Mouse (Mus musculus): ENCODE data around the gene Zfp28.
"Not testable (repeated sequence)": the region's sequence is repeated elsewhere in the genome, so short reads cannot be mapped to it uniquely, and the experiment has no call there.

The Zfp28 gene

GRCm38 (mm10) chr7:6383044-6383455 lies at the start of gene Zfp28:
Gene Zfp28 (plus strand): TSS chr7:6383295.
- DNase-seq: peak; percentile 88

GRCm38 (mm10) chr7:6339865-6340264 lies 43.2 kb upstream of the Zfp28 start:
- DNase-seq: no peak

- peak; percentile 68 for DNase-seq
Observed at GRCm38 (mm10) chr7:6343501-6344071, 39.5 kb upstream of the Zfp28 start, which contains the start of gene Gm3854. Gene Gm3854 (plus strand): TSS chr7:6343759.

GRCm38 (mm10) chr7:6344124-6344523 lies 39.0 kb upstream of the Zfp28 start:
- DNase-seq: no peak

- no peak for DNase-seq
Observed at GRCm38 (mm10) chr7:6358121-6358520, 25.0 kb upstream of the Zfp28 start.

- DNase-seq: no peak
Observed at GRCm38 (mm10) chr7:6358937-6359590, 24.0 kb upstream of the Zfp28 start.

GRCm38 (mm10) chr7:6360477-6361060 lies 22.5 kb upstream of the Zfp28 start:
- no peak for DNase-seq

- DNase-seq: no peak
Observed at GRCm38 (mm10) chr7:6361756-6362155, 21.3 kb upstream of the Zfp28 start.

- DNase-seq: peak; percentile 96
Observed at GRCm38 (mm10) chr7:6362268-6363046, 20.6 kb upstream of the Zfp28 start.

- peak; percentile 81 for DNase-seq
Observed at GRCm38 (mm10) chr7:6363047-6363488, 20.0 kb upstream of the Zfp28 start, which contains the start of gene Zfp78. Gene Zfp78 (plus strand): TSS chr7:6363280.

- DNase-seq: no peak
Observed at GRCm38 (mm10) chr7:6364761-6365160, 18.3 kb upstream of the Zfp28 start.

- DNase-seq: no peak
Observed at GRCm38 (mm10) chr7:6367185-6367584, 15.9 kb upstream of the Zfp28 start.

- DNase-seq: not testable (repeated sequence)
Observed at GRCm38 (mm10) chr7:6368146-6368545, 14.9 kb upstream of the Zfp28 start.

GRCm38 (mm10) chr7:6369460-6369859 lies 13.6 kb upstream of the Zfp28 start:
- no peak for DNase-seq

- DNase-seq: no peak
Observed at GRCm38 (mm10) chr7:6372993-6373392, 10.1 kb upstream of the Zfp28 start.

- DNase-seq: peak; percentile 24
Observed at GRCm38 (mm10) chr7:6378441-6378840, 4.7 kb upstream of the Zfp28 start.

- DNase-seq: no peak
Observed at GRCm38 (mm10) chr7:6381431-6381830, 1.7 kb upstream of the Zfp28 start.

- no peak for DNase-seq
Observed at GRCm38 (mm10) chr7:6384011-6384410, 916 bp downstream of the Zfp28 start.

GRCm38 (mm10) chr7:6386995-6387394 lies 3.9 kb downstream of the Zfp28 start:
- DNase-seq: no peak

GRCm38 (mm10) chr7:6388971-6389370 lies 5.9 kb downstream of the Zfp28 start:
- no peak for DNase-seq

- no peak for DNase-seq
Observed at GRCm38 (mm10) chr7:6389449-6389848, 6.4 kb downstream of the Zfp28 start.

- DNase-seq: peak; percentile 62
Observed at GRCm38 (mm10) chr7:6397996-6398975, 15.2 kb downstream of the Zfp28 start, which contains the start of gene Smim17. Gene Smim17 (plus strand): TSS chr7:6398715.

Data from right cerebral cortex, postnatal 14 days (tissue).